Mouse (Mus musculus): ENCODE measurements around the gene Ddx20.

GRCm38 (mm10) chr3:105720514-105720913 lies 33.1 kb upstream of the Ddx20 start:
- TF ChIP-seq EP300 (IDR thresholded peaks at IDR 0.05; ENCODE audit: low read depth in 1 of 2, low read length in 2 of 2) (no peak), CTCF (IDR thresholded peaks at IDR 0.05 in 2 of 3, conservative IDR thresholded peaks at IDR 0.05 in 1 of 3; ENCODE audit: control insufficient read depth in 1 of 3, insufficient read depth in 1 of 3, low read depth in 2 of 3, low read length in 3 of 3, poor library complexity in 1 of 3, severe bottlenecking in 1 of 3) (no peak), MXI1 (IDR thresholded peaks at IDR 0.05; ENCODE audit: low read depth, low read length) (no peak), TCF12 (IDR thresholded peaks at IDR 0.05; ENCODE audit: low read depth, low read length) (no peak), POLR2A (IDR thresholded peaks at IDR 0.05; ENCODE audit: control insufficient read depth in 1 of 2, insufficient read depth in 1 of 2, low read depth in 1 of 2, low read length in 2 of 2, poor library complexity in 1 of 2) (no peak), UBTF (IDR thresholded peaks at IDR 0.05; ENCODE audit: borderline replicate concordance, insufficient read depth, low read depth, low read length) (no peak)

Measured in MEL (cell line).